Mouse (Mus musculus) splenic B cell, adult 2 months (primary cell): ENCODE data around the gene Ranbp6.
A peak's percentile ranks its signal among the peaks of the same experiment; 100 is the strongest.

Experiments used
- DNase-seq: peaks from one replicate; pipeline ENCODE4 v3.0.0-alpha.2; 2011; ENCODE audit warnings: low read depth, low spot score
- H3K27me3 ChIP-seq: 2 replicates; pipeline ENCODE4 v1.6.1; 2012; ENCODE audit warnings: mild to moderate bottlenecking, low read length, moderate library complexity, mixed read lengths; ENCODE audit not compliant: control insufficient read depth, poor library complexity, insufficient read depth, severe bottlenecking
- H3K36me3 ChIP-seq: 2 replicates; pipeline ENCODE4 v1.6.1; 2012; ENCODE audit warnings: mild to moderate bottlenecking, low read length, moderate library complexity, mixed read lengths; ENCODE audit not compliant: control insufficient read depth, poor library complexity, insufficient read depth, severe bottlenecking

The Ranbp6 gene

GRCm38 (mm10) chr19:29828558-29828957 lies 15.8 kb upstream of the Ranbp6 start:
- Histone ChIP-seq H3K27me3 (no peaks in the 10 kb centered on the region), H3K36me3 (no peaks in the 10 kb centered on the region)
- no peak for DNase-seq

GRCm38 (mm10) chr19:29826686-29827085 lies 13.9 kb upstream of the Ranbp6 start:
- no peaks in the 10 kb centered on the region for H3K27me3 ChIP-seq
- DNase-seq: no peak
- no peaks in the 10 kb centered on the region for H3K36me3 ChIP-seq

DNA sequence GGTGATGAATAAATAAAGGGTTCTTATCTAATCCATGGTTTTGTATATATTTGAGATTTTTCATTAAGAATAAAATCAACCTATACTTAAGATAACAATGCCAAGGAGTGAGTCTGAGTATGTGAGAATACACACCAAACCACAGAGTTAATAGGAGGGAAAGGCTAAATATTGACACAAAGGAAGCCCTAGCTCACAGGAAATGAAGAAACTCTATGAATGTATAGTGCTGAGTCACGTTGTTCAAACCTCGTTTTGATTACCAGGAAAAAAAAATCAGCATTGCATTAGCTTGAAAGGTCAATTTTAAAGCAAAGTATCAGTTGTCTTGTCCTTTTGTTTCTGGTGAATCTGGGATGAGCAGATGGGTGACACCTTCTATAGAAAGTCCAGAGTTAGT lies 12.2 kb upstream of the Ranbp6 start:
- no peak for DNase-seq
- H3K36me3 ChIP-seq: no peaks in the 10 kb centered on the region
- H3K27me3 ChIP-seq: no peaks in the 10 kb centered on the region

DNA sequence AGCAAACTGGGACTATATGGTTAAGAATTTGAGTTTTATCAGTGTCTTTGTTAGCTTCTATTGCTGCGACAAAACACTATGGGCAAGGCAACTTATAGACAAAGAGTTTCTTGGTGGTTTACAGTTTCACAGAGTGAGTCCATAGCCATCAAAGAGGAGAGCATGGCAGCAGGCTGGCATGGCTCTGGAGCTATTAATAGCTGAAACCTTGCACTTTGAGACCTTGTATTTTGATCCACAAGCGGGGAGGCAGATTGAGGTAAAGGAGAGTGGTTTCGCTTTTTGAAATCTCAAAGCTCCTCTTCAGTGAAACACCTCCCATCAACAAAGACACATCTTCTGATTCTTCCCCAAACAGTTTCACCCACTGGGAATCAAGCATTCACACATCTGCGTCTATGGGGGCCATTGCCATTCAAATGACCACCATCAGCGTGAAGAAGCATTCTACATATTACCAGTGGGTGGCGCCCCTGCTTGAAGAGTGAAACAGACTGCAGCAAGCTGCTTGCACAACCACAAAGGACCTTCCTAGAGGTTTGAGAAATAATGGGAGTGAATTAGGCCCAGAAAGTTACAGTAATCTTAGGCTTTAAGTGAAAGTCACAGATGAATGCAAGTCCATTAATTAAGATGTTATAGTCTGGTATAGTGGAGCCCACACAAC lies 11.4 kb upstream of the Ranbp6 start:
- no peaks in the 10 kb centered on the region for H3K36me3 ChIP-seq
- DNase-seq: peak; percentile 66

DNA sequence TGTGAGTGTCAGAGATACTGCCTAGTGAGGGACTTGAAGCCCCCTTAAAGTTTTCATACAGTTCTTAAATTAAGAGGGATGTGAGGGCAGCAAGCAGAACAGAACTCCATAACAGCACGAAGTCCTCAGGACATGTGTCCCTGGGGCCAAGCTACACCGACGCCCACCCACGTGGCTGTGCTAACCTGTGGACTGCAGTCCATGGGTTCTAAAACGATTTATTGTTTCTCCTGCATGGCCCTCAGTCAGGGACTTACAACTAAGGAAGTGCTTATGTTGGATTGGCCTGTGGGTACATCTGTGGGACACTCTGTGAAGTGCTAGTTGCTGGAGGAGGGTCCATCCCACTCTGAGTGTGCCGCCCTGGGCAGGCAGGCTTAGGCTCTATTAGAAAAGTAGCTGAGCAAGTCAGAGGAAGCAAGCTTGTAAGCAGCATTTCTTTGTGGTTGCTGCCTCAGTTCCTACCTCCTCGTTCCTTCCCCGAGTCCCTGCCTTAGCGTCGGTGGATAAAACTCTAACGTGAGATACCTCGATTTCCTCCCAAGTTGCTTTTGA lies 10.8 kb upstream of the Ranbp6 start:
- no peaks in the 10 kb centered on the region for H3K27me3 ChIP-seq
- DNase-seq: no peak
- no peaks in the 10 kb centered on the region for H3K36me3 ChIP-seq

More for the DNA sequence above, 11.4 kb upstream of the Ranbp6 start:
- H3K27me3 ChIP-seq: no peaks in the 10 kb centered on the region

DNA sequence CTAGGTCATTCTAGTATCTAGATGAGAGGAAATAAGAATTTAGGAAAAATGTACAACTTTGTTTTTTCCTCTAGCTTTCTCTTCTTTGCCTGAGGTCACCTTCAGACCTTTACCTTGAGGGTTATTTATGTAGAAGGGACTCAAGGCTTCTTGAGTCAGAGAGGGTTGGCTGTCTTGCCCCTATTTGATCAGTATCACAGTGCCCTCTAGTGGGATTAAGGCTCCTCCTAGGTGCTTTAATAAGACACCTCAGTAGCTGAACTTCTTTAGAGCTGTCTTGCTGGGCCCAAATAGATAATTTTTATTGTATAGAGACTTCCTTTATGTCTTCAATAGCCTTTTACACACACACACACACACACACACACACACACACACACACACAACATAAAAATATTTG lies 8.2 kb upstream of the Ranbp6 start:
- DNase-seq: peak; percentile 86
- no peaks in the 10 kb centered on the region for H3K27me3 ChIP-seq
- H3K36me3 ChIP-seq: no peaks in the 10 kb centered on the region

- Histone ChIP-seq H3K27me3 (no peaks in the 10 kb centered on the region), H3K36me3 (peaks cover 4% of the 10 kb centered on the region; the same call in 1 of the 2 replicates)
- DNase-seq: no peak
These were observed 2.8 kb downstream of the Ranbp6 start for GRCm38 (mm10) chr19:29810022-29810421.

DNA sequence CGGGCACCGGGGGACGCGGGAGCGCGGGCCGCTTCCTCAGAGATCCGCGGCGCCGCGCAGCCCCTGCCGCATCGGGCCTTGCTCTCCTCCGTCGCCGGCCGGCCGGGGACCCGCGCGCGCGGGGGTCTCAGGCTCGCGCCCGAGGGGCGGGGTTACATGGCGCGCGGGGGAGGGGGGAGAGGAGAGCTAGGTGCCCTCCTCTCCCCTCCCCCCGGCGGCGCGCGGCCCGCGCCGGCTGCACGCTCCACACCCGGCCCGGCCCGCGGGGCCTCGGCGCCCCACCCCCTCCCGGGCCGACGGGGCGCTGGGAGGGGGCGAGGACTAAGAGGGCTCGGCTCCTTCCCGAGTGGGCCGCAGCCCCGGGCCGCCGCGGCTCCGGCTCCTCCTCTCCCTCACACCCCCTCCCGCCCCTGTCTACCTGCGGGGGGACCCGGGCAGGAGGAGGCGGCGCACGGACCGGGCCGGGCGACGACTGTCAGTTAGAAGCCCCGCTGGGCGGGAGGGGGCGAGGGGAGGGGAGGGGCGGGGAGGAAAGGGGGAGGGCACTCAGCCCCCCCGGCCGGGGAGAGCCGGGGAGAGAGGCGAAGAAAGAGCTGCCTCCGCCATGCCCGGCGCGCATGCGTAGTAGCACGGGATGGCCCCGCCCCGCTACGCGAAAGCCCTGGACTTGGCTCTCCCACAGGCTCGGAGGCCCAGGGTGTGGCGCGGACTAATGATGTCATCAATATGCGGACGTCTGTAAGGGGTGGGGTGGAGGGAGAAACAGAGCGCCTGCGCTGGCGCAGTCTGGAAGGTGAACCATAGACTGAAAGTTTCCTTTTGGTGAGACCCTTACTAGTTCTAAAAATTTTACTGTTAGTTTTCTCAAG lies 6.6 kb downstream of the Ranbp6 start, which contains the start of gene 9930021J03Rik:
TSS of gene 9930021J03Rik (minus strand) at position 73 of the 869 bp plus-strand sequence.
- DNase-seq: peak; percentile 100
- Histone ChIP-seq H3K36me3 (peaks cover 2% of the 10 kb centered on the region; the same call in 1 of the 2 replicates), H3K27me3 (no peaks in the 10 kb centered on the region)

GRCm38 (mm10) chr19:29805101-29805916 lies 7.5 kb downstream of the Ranbp6 start:
- Histone ChIP-seq H3K27me3 (no peaks in the 10 kb centered on the region), H3K36me3 (no peaks in the 10 kb centered on the region)
- peak; percentile 82 for DNase-seq

GRCm38 (mm10) chr19:29803946-29804345 lies 8.8 kb downstream of the Ranbp6 start:
- no peak for DNase-seq
- no peaks in the 10 kb centered on the region for H3K27me3 ChIP-seq
- no peaks in the 10 kb centered on the region for H3K36me3 ChIP-seq

DNA sequence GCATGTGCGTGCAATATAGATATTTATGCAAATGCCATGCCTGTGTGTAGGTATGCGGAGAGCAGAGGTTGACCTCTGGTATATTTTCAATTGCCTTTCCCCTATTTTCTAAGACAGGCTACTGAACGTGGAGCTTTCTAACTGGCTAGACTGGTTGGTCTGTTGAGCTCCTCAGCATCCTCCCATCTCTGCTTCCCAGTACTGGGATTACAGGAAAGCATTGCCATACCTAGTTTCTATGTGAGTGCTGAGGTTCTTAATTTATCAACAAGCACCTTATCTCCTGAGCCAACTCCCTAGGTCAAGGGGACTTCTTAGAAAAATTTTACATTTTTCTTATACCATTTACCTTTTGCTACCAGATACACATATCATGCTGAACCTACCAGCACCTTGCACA lies 15.4 kb downstream of the Ranbp6 start:
- H3K27me3 ChIP-seq: no peaks in the 10 kb centered on the region
- H3K36me3 ChIP-seq: no peaks in the 10 kb centered on the region
- no peak for DNase-seq

GRCm38 (mm10) chr19:29787997-29788396 lies 24.8 kb downstream of the Ranbp6 start:
- no peaks in the 10 kb centered on the region for H3K27me3 ChIP-seq

GRCm38 (mm10) chr19:29782914-29783313 lies 29.9 kb downstream of the Ranbp6 start:
- no peak for DNase-seq
- H3K36me3 ChIP-seq: no peaks in the 10 kb centered on the region
- H3K27me3 ChIP-seq: no peaks in the 10 kb centered on the region

More at GRCm38 (mm10) chr19:29787997-29788396, 24.8 kb downstream of the Ranbp6 start:
- no peaks in the 10 kb centered on the region for H3K36me3 ChIP-seq
- no peak for DNase-seq
